Mouse (Mus musculus) stomach, embryonic 14.5 days (tissue): ENCODE results near the gene Thra. TPM values are rescaled to one million over a fixed set of nuclear protein-coding genes. Genes with fewer than 3 reads are reported as not detected.

Source experiments
- ATAC-seq: fragments of 200-750 bp; cut with Nextera tagmentation; 2 replicates; pipeline ENCODE4 v1.8.0; 2017; ENCODE audit warnings: low read depth, moderate TSS enrichment; ENCODE audit not compliant: insufficient number of reproducible peaks, insufficient read depth, low FRiP score
- H3K27ac ChIP-seq: fragments of 300-500 bp; sonication (generic); 2 replicates; pipeline ENCODE4 v1.5.1; 2014; ENCODE audit warnings: mild to moderate bottlenecking, low read length, moderate library complexity, mixed read lengths
- H3K27me3 ChIP-seq: fragments of 300-500 bp; sonication (generic); 2 replicates; pipeline ENCODE4 v1.6.1; 2014; ENCODE audit warnings: low read length, control low read depth, mixed read lengths; ENCODE audit not compliant: control insufficient read depth, insufficient read depth
- H3K36me3 ChIP-seq: fragments of 300-500 bp; sonication (generic); 2 replicates; pipeline ENCODE4 v1.6.1; 2014; ENCODE audit warnings: mild to moderate bottlenecking, control low read depth, low read length, moderate library complexity, mixed read lengths; ENCODE audit not compliant: control insufficient read depth, insufficient read depth
- H3K4me1 ChIP-seq: fragments of 300-500 bp; sonication (generic); 2 replicates; pipeline ENCODE4 v1.6.1; 2014; ENCODE audit warnings: low read length, control low read depth, mixed read lengths; ENCODE audit not compliant: control insufficient read depth, insufficient read depth
- H3K4me2 ChIP-seq: fragments of 300-500 bp; sonication (generic); replicated peaks from 2 replicates; pipeline ENCODE4 v1.6.1; 2014; ENCODE audit warnings: low read depth, low read length, control low read depth
- H3K4me3 ChIP-seq: fragments of 300-500 bp; sonication (generic); 2 replicates; pipeline ENCODE4 v1.5.1; 2014; ENCODE audit warnings: low read depth, low read length, control low read depth
- H3K9ac ChIP-seq: fragments of 300-500 bp; sonication (generic); replicated peaks from 2 replicates; pipeline ENCODE4 v1.6.1; 2014; ENCODE audit warnings: low read depth, mild to moderate bottlenecking, control low read depth, low read length, moderate library complexity, mixed read lengths
- H3K9me3 ChIP-seq: fragments of 300-500 bp; sonication (generic); 2 replicates; pipeline ENCODE4 v1.6.1; 2016; ENCODE audit warnings: low read depth, low read length, control low read depth; ENCODE audit not compliant: control insufficient read depth
- WGBS: fragments of 180-500 bp; shearing (Covaris S2); extraction: QIAGEN DNeasy Blood & Tissue Kit; methylation state at CpG from one replicate; pipeline ENCODE4 v1.1.7; 2014; 5-methylcytosine and 5-hydroxymethylcytosine counted together
- polyA plus RNA-seq: library from polyadenylated mRNA; unstranded; fragments of >200 nt; fragmentation: Nextera tagmentation; extraction: Ambion mirVana; gene quantifications from 2 replicates; pipeline ENCODE4 v1.2.1, GENCODE M21; 2014

Gene Thra
- polyA plus RNA-seq, 1 experiment from 2014 or later, result 62.9 TPM

DNA sequence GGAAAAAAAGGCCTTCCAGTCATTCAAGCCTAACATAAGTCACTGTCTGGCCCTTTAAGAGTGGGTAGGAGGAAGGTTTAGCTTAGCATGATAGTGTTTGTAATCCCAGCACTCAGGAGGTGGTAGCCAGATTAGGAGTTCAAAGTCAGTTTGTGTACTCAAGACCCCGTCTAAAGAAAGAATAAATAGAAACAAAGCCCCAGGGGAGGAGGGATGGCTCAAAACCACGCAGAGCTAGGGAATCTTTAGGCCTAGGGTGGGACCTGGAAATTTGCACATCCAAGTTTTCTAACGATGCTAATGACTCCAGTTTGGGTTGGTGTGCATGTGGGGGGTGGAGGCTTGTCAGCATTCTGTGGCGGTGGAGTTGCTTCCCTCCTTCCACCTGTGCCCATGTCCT lies 51.6 kb downstream of the Thra start:
- Histone ChIP-seq H3K36me3 (no peaks in the 10 kb centered on the region), H3K9me3 (no peaks in the 10 kb centered on the region), H3K9ac (no peak overlapping the region), H3K4me2 (no peak overlapping the region), H3K27me3 (no peaks in the 10 kb centered on the region), H3K4me3 (no peak overlapping the region), H3K4me1 (peaks cover 16% of the 10 kb centered on the region; the same call in 1 of the 2 replicates), H3K27ac (no peak overlapping the region)
- WGBS, result 16% methylated on average over 4 of the region's 4 CpGs
- ATAC-seq, result no peak

DNA sequence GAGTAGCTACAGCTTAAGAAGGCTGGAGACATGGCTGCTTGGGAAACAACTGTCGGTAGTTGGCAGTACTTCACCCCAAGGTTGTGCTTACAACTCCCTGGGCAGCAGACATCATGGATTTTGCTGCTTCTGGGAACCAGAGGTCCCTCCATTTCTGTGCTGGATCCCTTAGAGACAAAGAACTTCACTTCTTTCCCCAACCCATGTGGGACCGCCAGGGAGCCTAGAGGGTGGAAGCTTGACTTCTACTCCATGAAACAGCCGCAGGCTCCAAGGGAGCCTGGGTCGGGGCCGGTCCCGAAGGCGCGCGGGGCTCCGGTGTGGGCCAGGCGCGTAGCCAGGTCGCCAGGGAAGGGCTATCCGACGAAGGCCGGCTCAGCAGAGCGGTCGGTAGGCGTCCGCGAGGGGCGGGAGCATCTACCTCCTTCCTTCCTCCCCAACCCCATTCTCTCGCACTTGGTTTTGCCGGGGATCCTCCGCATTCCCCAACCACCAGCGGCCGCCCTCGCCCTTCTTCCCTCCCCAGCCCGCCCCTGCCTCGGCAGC lies 54.1 kb downstream of the Thra start:
- peak; percentile 1; the same call in 1 of the 2 replicates for ATAC-seq

DNA sequence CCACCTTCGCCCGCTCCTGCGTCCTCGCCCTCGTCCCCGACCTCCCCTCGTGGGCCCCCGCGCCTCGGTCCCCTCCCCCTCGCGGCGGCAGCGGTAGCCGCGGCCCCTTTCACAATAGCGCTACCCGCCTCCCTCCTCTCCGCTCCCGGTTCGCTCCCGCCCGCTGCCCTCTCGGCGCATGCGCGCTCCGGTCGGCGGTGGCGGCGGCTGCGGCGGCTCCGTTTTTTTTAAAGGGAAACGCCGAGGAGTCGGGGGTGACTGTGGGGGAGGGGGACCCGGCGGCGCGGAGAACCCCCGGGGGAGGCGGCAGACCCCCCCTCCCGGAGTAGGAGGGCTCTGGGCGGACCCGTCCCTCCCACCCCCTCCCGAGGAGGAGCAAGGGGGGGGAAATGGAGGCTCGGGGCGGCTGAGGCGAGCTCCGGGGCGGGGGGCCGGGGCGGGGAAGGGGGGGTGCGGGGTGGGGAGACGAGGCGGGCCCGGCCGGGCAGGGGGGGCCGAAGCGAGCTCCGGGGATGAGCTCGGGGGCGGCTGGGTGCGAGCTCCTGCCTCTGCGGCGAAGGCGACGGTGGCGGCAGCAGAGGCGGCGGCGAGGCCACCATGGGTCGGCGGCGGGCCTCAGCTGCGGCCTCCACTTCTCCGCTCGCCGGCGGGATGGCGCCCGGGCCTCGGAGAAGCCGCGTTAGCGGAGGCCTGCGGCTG lies 54.7 kb downstream of the Thra start, which contains the start of gene Msl1:
Gene Msl1 (plus strand): TSS at position 502 of the 699 bp plus-strand sequence.
- ATAC-seq, result peak; percentile 73
- Histone ChIP-seq H3K4me1 (peaks cover 25% of the 10 kb centered on the region; the same call in 1 of the 2 replicates), H3K4me2 (peak within 1 kb of the TSS; percentile 96), H3K36me3 (peaks cover 17% of the 10 kb centered on the region), H3K27ac (peak within 1 kb of the TSS; percentile 100), H3K9ac (peak within 1 kb of the TSS; percentile 100), H3K9me3 (no peaks in the 10 kb centered on the region), H3K4me3 (peak within 1 kb of the TSS; percentile 100), H3K27me3 (no peaks in the 10 kb centered on the region)
- WGBS, result 2% methylated on average over 59 of the region's 89 CpGs

More for the DNA sequence above, 54.1 kb downstream of the Thra start:
- Histone ChIP-seq H3K4me3 (peak overlapping the region; percentile 100), H3K9me3 (no peaks in the 10 kb centered on the region), H3K4me2 (peak overlapping the region; percentile 96), H3K27ac (peak overlapping the region; percentile 100), H3K4me1 (peaks cover 27% of the 10 kb centered on the region; the same call in 1 of the 2 replicates), H3K9ac (peak overlapping the region; percentile 100), H3K36me3 (peaks cover 11% of the 10 kb centered on the region; the same call in 1 of the 2 replicates), H3K27me3 (no peaks in the 10 kb centered on the region)
- under 1% methylated on average over 30 of the region's 30 CpGs for WGBS

DNA sequence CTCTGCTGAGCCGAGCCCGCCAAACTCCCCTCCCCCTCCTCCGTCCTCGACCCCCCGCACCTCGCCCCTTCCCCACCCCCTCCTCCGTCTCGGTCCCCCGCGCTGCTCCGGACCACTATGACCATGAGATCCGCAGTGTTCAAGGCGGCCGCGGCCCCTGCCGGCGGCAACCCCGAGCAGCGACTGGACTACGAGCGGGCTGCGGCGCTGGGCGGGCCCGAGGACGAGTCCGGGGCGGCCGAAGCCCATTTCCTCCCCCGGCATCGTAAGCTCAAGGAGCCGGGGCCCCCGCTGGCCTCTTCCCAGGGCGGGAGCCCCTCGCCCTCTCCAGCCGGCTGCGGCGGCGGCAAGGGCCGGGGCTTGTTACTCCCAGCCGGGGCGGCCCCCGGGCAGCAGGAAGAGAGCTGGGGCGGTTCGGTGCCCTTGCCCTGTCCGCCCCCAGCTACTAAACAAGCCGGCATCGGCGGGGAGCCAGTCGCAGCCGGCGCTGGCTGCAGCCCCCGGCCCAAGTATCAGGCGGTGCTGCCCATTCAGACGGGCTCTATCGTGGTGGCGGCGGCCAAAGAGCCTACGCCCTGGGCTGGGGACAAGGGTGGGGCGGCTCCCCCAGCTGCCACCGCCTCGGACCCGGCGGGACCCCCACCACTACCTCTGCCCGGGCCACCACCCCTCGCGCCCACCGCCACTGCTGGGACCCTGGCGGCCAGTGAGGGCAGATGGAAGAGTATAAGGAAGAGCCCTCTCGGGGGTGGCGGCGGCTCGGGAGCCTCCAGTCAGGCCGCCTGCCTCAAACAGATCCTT lies 55.5 kb downstream of the Thra start:
- Histone ChIP-seq H3K9ac (peak overlapping the region; percentile 100), H3K4me1 (peaks cover 25% of the 10 kb centered on the region; the same call in 1 of the 2 replicates), H3K4me2 (peak overlapping the region; percentile 96), H3K27ac (peak overlapping the region; percentile 100), H3K36me3 (peaks cover 24% of the 10 kb centered on the region), H3K27me3 (no peaks in the 10 kb centered on the region), H3K4me3 (peak overlapping the region; percentile 100), H3K9me3 (no peaks in the 10 kb centered on the region)
- WGBS, result under 1% methylated on average over 72 of the region's 74 CpGs
- peak; percentile 35 for ATAC-seq

DNA sequence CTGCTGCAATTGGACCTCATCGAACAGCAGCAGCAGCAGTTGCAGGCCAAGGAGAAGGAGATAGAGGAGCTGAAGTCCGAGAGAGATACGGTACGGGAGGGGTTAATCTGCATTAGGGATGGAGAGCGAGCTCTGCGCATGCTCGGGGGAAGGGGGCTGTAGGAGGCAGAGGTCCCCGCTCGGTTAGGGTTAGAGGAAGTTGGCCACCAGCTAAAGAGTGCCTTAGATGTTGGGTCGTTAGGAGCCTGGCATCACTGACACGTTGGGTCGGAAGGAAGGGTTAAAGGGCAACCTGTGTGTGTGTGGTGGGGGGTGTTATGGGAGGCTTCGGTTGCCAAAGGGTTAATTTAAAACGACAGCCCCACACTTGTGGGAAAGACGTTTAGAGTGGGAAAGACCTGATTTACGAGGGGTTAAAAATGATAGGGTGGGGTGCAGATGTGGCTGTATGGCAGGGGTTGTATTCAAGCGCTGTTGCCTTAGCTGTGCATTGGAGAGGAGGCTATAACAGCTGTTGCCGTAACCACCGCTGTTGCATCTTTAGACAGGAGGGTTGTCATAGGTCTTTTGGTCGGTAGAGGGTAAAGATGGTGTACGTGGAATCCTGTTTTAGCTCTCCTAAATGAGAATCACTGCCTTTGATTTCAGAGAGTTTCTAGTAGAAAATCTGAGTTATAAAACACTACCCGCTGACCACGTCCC lies 56.2 kb downstream of the Thra start:
- H3K4me1 ChIP-seq, result peaks cover 25% of the 10 kb centered on the region; the same call in 1 of the 2 replicates
- no peaks in the 10 kb centered on the region for H3K27me3 ChIP-seq
- peak overlapping the region; percentile 100 for H3K4me3 ChIP-seq
- H3K4me2 ChIP-seq, result peak overlapping the region; percentile 96
- WGBS, result under 1% methylated on average over 23 of the region's 23 CpGs
- H3K27ac ChIP-seq, result peak overlapping the region; percentile 100
- no peaks in the 10 kb centered on the region for H3K9me3 ChIP-seq
- peak; percentile 33; the same call in 1 of the 2 replicates for ATAC-seq
- H3K9ac ChIP-seq, result peak overlapping the region; percentile 100
- H3K36me3 ChIP-seq, result peaks cover 32% of the 10 kb centered on the region

DNA sequence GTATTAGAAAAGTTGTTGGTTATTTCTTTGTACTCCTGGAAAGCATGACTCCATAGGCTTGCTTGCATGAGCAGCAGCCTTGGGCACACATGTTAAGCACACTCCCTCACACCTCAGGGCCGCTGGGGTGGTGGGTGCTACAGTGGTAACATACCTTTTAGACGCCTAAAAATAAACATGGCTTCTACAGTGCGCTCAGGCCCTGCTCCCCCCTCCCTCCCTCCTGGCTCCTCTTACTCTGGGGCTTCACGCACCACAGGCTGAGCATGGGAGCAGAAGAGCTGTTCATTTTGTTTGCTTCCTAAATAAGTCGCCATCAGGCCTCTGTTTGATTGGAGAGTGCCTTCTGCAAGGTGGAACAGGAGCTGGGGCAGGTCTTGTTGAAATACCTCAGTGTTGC lies 56.9 kb downstream of the Thra start:
- H3K27ac ChIP-seq, result peak overlapping the region; percentile 100; the same call in 1 of the 2 replicates
- peak overlapping the region; percentile 100 for H3K4me3 ChIP-seq
- H3K9me3 ChIP-seq, result no peaks in the 10 kb centered on the region
- no peak for ATAC-seq
- peak overlapping the region; percentile 100 for H3K9ac ChIP-seq
- H3K4me2 ChIP-seq, result peak overlapping the region; percentile 96
- no peaks in the 10 kb centered on the region for H3K27me3 ChIP-seq
- peaks cover 38% of the 10 kb centered on the region for H3K36me3 ChIP-seq
- 2% methylated on average over 5 of the region's 5 CpGs for WGBS
- H3K4me1 ChIP-seq, result peaks cover 23% of the 10 kb centered on the region; the same call in 1 of the 2 replicates

DNA sequence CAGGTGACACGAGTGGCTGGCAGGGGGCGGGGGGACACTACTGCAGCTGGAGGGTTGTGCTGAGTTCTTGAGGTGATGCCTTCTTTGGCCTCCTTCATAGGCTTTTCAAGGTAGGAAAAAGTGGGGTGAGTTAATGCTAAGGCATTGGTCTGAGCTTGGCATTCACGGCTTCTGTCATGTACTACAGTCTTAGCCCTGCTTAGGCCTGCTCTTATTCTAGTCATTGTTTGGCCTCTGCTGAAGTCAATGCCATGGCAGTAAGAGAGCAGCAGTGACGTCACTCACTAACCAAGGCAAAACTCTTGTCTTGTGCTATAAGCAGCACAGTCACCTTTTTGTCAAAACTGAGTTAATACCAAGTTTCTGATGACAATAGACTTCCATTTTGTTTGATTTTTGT lies 57.5 kb downstream of the Thra start:
- H3K9me3 ChIP-seq, result no peaks in the 10 kb centered on the region

More for the DNA sequence above, 57.5 kb downstream of the Thra start:
- H3K4me2 ChIP-seq, result peak overlapping the region; percentile 96
- 38% methylated on average over 4 of the region's 4 CpGs for WGBS
- no peak overlapping the region for H3K27ac ChIP-seq
- peak overlapping the region; percentile 100 for H3K4me3 ChIP-seq
- H3K4me1 ChIP-seq, result peaks cover 21% of the 10 kb centered on the region; the same call in 1 of the 2 replicates
- H3K9ac ChIP-seq, result peak overlapping the region; percentile 100
- peaks cover 44% of the 10 kb centered on the region for H3K36me3 ChIP-seq
- no peaks in the 10 kb centered on the region for H3K27me3 ChIP-seq
- no peak for ATAC-seq
